Mouse (Mus musculus) small intestine, adult 2 months (tissue): ENCODE data around the gene Irf7. TPM values are rescaled to one million over a fixed set of nuclear protein-coding genes. Genes with fewer than 3 reads are reported as not detected.

Source experiments
- H3K27ac ChIP-seq: fragments of 200-500 bp; 2 replicates; pipeline ENCODE4 v1.5.1; 2012; ENCODE audit warnings: low read depth, low read length, control low read depth, inconsistent platforms; ENCODE audit not compliant: insufficient read depth
- H3K27me3 ChIP-seq: fragments of 200-500 bp; 2 replicates; pipeline ENCODE4 v1.6.1; 2012; ENCODE audit warnings: mild to moderate bottlenecking, moderate library complexity, low read length, inconsistent platforms; ENCODE audit not compliant: control insufficient read depth, insufficient read depth
- H3K36me3 ChIP-seq: fragments of 200-500 bp; 2 replicates; pipeline ENCODE4 v1.6.1; 2012; ENCODE audit warnings: mild to moderate bottlenecking, low read length, control low read depth, inconsistent platforms; ENCODE audit not compliant: control insufficient read depth, insufficient read depth
- H3K4me1 ChIP-seq: fragments of 200-500 bp; 2 replicates; pipeline ENCODE4 v1.6.1; 2012; ENCODE audit warnings: low read length, inconsistent platforms, mixed read lengths; ENCODE audit not compliant: control insufficient read depth, insufficient read depth, insufficient read length
- H3K4me3 ChIP-seq: fragments of 200-500 bp; 2 replicates; pipeline ENCODE4 v1.5.1; 2012; ENCODE audit warnings: low read depth, mild to moderate bottlenecking, control low read depth, inconsistent platforms, low read length, moderate library complexity
- CTCF ChIP-seq: fragments of 200-500 bp; IDR thresholded peaks from 2 replicates; pipeline ENCODE4 v1.5.1; 2012; ENCODE audit warnings: low read depth, mild to moderate bottlenecking, control low read depth, inconsistent platforms, low read length, moderate library complexity, mixed read lengths; ENCODE audit not compliant: insufficient replicate concordance, insufficient read length; ENCODE audit errors: extremely low read depth
- POLR2A ChIP-seq: fragments of 200-500 bp; IDR thresholded peaks from 2 replicates; pipeline ENCODE4 v1.6.1; 2012; ENCODE audit warnings: low read depth, mild to moderate bottlenecking, control low read depth, inconsistent platforms, low read length, moderate library complexity
- WGBS: fragments of 180-500 bp; shearing (Covaris S2); methylation state at CpG from one replicate; pipeline ENCODE4 v1.1.7; 2018; 5-methylcytosine and 5-hydroxymethylcytosine counted together
- polyA plus RNA-seq: library from polyadenylated mRNA; depleted of rRNA; stranded (reverse); fragments of >200 nt; gene quantifications from 2 replicates; pipeline ENCODE4 v1.2.3, GENCODE M21; 2012

Irf7 gene
- polyA plus RNA-seq, 1 experiment: 484 TPM

GRCm38 (mm10) chr7:141288042-141288441 lies 21.8 kb upstream of the Irf7 start:
- TF ChIP-seq POLR2A (no peak), CTCF (no peak)
- Histone ChIP-seq H3K27ac (no peak overlapping the region), H3K4me3 (no peak overlapping the region), H3K36me3 (no peaks in the 10 kb centered on the region), H3K27me3 (peaks cover 15% of the 10 kb centered on the region), H3K4me1 (peaks cover 12% of the 10 kb centered on the region)
- WGBS: 86% methylated on average over 3 of the region's 3 CpGs

- no peak overlapping the region for H3K27ac ChIP-seq
- H3K4me3 ChIP-seq: no peak overlapping the region
- WGBS: 87% methylated on average over 4 of the region's 4 CpGs
- H3K36me3 ChIP-seq: no peaks in the 10 kb centered on the region
- peaks cover 20% of the 10 kb centered on the region for H3K4me1 ChIP-seq
- H3K27me3 ChIP-seq: no peaks in the 10 kb centered on the region
- TF ChIP-seq POLR2A: no peak
- no peak for TF ChIP-seq CTCF
Observed at GRCm38 (mm10) chr7:141282756-141283155, 16.5 kb upstream of the Irf7 start.

GRCm38 (mm10) chr7:141281442-141281841 lies 15.2 kb upstream of the Irf7 start:
- WGBS: 79% methylated on average over 6 of the region's 6 CpGs
- no peaks in the 10 kb centered on the region for H3K36me3 ChIP-seq
- no peaks in the 10 kb centered on the region for H3K27me3 ChIP-seq
- H3K4me1 ChIP-seq: peaks cover 27% of the 10 kb centered on the region
- TF ChIP-seq POLR2A: no peak
- no peak for TF ChIP-seq CTCF
- no peak overlapping the region for H3K27ac ChIP-seq
- no peak overlapping the region for H3K4me3 ChIP-seq

- Histone ChIP-seq H3K27ac (peak within 1 kb of the TSS; percentile 96), H3K36me3 (peaks cover 13% of the 10 kb centered on the region), H3K27me3 (no peaks in the 10 kb centered on the region), H3K4me3 (peak within 1 kb of the TSS; percentile 59), H3K4me1 (peaks cover 29% of the 10 kb centered on the region)
- TF ChIP-seq CTCF (peak; percentile 43; the same call in 1 of the 2 replicates), POLR2A (no peak)
- WGBS: 5% methylated on average over 46 of the region's 46 CpGs
Observed at GRCm38 (mm10) chr7:141278766-141279590, 12.7 kb upstream of the Irf7 start, which contains the start of gene Sct. Gene Sct (minus strand): TSS chr7:141279133.

GRCm38 (mm10) chr7:141277701-141278678 lies 11.7 kb upstream of the Irf7 start:
- H3K4me3 ChIP-seq: peak overlapping the region; percentile 59
- no peaks in the 10 kb centered on the region for H3K27me3 ChIP-seq
- peaks cover 23% of the 10 kb centered on the region for H3K36me3 ChIP-seq
- peak; percentile 65 for TF ChIP-seq POLR2A
- TF ChIP-seq CTCF: no peak
- WGBS: 43% methylated on average over 11 of the region's 11 CpGs
- peaks cover 26% of the 10 kb centered on the region for H3K4me1 ChIP-seq
- peak overlapping the region; percentile 96 for H3K27ac ChIP-seq

- 22% methylated on average over 11 of the region's 11 CpGs for WGBS
- Histone ChIP-seq H3K36me3 (peaks cover 37% of the 10 kb centered on the region), H3K27ac (peak within 1 kb of the TSS; percentile 95), H3K4me1 (peaks cover 26% of the 10 kb centered on the region), H3K27me3 (no peaks in the 10 kb centered on the region), H3K4me3 (peak within 1 kb of the TSS; percentile 79)
- TF ChIP-seq CTCF (no peak), POLR2A (peak; percentile 88)
Observed at GRCm38 (mm10) chr7:141276546-141276945, 10.3 kb upstream of the Irf7 start, which contains the start of gene Cdhr5. Gene Cdhr5 (minus strand): TSS chr7:141276786.

GRCm38 (mm10) chr7:141275356-141275755 lies 9.1 kb upstream of the Irf7 start:
- Histone ChIP-seq H3K27me3 (no peaks in the 10 kb centered on the region), H3K36me3 (peaks cover 44% of the 10 kb centered on the region), H3K27ac (peak overlapping the region; percentile 95), H3K4me3 (peak overlapping the region; percentile 79), H3K4me1 (peaks cover 26% of the 10 kb centered on the region)
- no peak for TF ChIP-seq POLR2A
- TF ChIP-seq CTCF: no peak
- WGBS: 80% methylated on average over 9 of the region's 9 CpGs
